Mouse (Mus musculus) forebrain, embryonic 10.5 days (tissue): ENCODE data around the gene Crb3. TPM values are rescaled to one million over a fixed set of nuclear protein-coding genes. Genes with fewer than 3 reads are reported as not detected.

Experiments
- DNase-seq: peaks from one replicate; pipeline ENCODE4 v3.0.0-alpha.2; 2017; ENCODE audit warnings: low spot score; ENCODE audit errors: extremely low spot score
- H3K27ac ChIP-seq: fragments of 300-500 bp; sonication (generic); 2 replicates; pipeline ENCODE4 v1.5.1; 2016; ENCODE audit warnings: mild to moderate bottlenecking
- H3K27me3 ChIP-seq: fragments of 300-500 bp; sonication (generic); 2 replicates; pipeline ENCODE4 v1.6.1; 2016; ENCODE audit warnings: mild to moderate bottlenecking; ENCODE audit not compliant: poor library complexity, severe bottlenecking
- H3K36me3 ChIP-seq: fragments of 300-500 bp; sonication (generic); replicated peaks from 2 replicates; pipeline ENCODE4 v1.6.1; 2016; ENCODE audit warnings: mild to moderate bottlenecking, moderate library complexity
- H3K4me1 ChIP-seq: fragments of 300-500 bp; sonication (generic); 2 replicates; pipeline ENCODE4 v1.6.1; 2016
- H3K4me3 ChIP-seq: fragments of 300-500 bp; sonication (generic); 2 replicates; pipeline ENCODE4 v1.5.1; 2016; ENCODE audit warnings: mild to moderate bottlenecking, moderate library complexity
- H3K9me3 ChIP-seq: fragments of 300-500 bp; sonication (generic); 2 replicates; pipeline ENCODE4 v1.6.1; 2016; ENCODE audit warnings: mild to moderate bottlenecking, moderate library complexity
- WGBS: fragments of 180-500 bp; shearing (Covaris S2); methylation state at CpG from one replicate; pipeline ENCODE4 v1.1.7; 2016; 5-methylcytosine and 5-hydroxymethylcytosine counted together
- polyA plus RNA-seq: library from polyadenylated mRNA; unstranded; fragments of >200 nt; fragmentation: Nextera tagmentation; extraction: Ambion mirVana; gene quantifications from 2 replicates; pipeline ENCODE4 v1.2.1, GENCODE M21; 2016

The Crb3 gene
- 3.6 and 4.0 TPM in 2 replicates for polyA plus RNA-seq

GRCm38 (mm10) chr17:57058891-57059485 is at the start of gene Crb3:
Gene Crb3, plus strand, starts transcription at chr17:57059105.
- peaks cover 47% of the 10 kb centered on the region for H3K27me3 ChIP-seq
- H3K27ac ChIP-seq, result peak within 1 kb of the TSS; percentile 92
- H3K4me3 ChIP-seq, result peak within 1 kb of the TSS; percentile 89
- no peaks in the 10 kb centered on the region for H3K9me3 ChIP-seq
- under 1% methylated on average over 20 of the region's 22 CpGs for WGBS
- H3K36me3 ChIP-seq, result peaks cover 35% of the 10 kb centered on the region
- DNase-seq, result peak; percentile 28
- H3K4me1 ChIP-seq, result peaks cover 46% of the 10 kb centered on the region

GRCm38 (mm10) chr17:57010911-57011235 is 48.0 kb upstream of the Crb3 start:
- Histone ChIP-seq H3K4me1 (peaks cover 25% of the 10 kb centered on the region), H3K9me3 (no peaks in the 10 kb centered on the region), H3K4me3 (peak overlapping the region; percentile 88), H3K27me3 (no peaks in the 10 kb centered on the region), H3K36me3 (peaks cover 36% of the 10 kb centered on the region), H3K27ac (peak overlapping the region; percentile 96)
- 1% methylated on average over 19 of the region's 19 CpGs for WGBS
- no peak for DNase-seq

DNA sequence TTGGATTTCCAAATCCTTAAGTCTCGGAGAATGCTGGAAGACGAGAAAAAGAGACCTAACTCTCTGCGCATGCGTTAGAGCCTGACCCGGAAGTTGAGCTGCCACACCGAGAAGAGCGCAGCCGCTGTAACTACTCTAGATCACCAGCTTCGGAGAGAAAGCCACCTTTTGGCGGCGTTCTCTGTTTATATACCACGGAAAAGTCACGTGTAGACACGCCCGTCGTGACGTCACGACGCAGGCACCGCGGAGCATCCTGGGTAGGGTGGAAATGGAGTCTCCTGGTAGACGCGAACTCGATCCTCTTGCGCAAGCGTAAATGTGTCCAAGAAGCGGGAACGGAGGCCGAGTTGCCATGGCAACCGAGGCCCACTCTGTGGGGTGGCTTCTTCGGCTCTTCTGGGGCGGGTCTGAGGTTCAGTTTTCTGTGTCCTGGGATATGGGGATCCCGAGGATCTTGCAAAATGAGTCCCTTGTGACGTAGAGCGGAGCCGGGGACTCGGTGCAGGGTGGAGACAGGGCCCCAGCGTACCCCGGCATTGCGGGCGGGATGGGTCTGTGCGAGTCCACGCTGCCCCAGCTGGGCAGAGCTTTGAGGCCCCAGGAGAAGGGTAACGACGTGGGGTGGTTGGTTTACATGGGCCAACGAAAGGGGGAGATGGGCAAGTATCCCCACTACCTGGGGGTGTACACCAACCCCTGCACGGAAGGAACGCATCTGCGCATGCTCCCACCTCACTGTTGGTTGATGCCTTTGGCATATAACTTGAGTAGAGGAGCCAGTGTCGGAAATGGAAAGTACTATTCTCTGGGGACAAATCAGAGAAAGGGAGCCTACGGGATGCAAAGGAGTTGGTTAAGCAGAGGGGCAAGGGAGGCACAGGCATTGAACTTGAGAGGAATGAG is 47.4 kb upstream of the Crb3 start, which contains the start of the genes Gtf2f1 and Gm17949:
Gtf2f1 (minus strand) TSS at position 53 of the 906 bp plus-strand sequence.
Gm17949 (plus strand) TSS at position 234 of the 906 bp plus-strand sequence.
- Histone ChIP-seq H3K27me3 (no peaks in the 10 kb centered on the region), H3K27ac (peak within 1 kb of the TSS; percentile 96), H3K4me3 (peak within 1 kb of the TSS; percentile 88), H3K4me1 (peaks cover 25% of the 10 kb centered on the region), H3K9me3 (no peaks in the 10 kb centered on the region), H3K36me3 (peaks cover 30% of the 10 kb centered on the region)
- under 1% methylated on average over 51 of the region's 51 CpGs for WGBS
- DNase-seq, result peak; percentile 99

DNA sequence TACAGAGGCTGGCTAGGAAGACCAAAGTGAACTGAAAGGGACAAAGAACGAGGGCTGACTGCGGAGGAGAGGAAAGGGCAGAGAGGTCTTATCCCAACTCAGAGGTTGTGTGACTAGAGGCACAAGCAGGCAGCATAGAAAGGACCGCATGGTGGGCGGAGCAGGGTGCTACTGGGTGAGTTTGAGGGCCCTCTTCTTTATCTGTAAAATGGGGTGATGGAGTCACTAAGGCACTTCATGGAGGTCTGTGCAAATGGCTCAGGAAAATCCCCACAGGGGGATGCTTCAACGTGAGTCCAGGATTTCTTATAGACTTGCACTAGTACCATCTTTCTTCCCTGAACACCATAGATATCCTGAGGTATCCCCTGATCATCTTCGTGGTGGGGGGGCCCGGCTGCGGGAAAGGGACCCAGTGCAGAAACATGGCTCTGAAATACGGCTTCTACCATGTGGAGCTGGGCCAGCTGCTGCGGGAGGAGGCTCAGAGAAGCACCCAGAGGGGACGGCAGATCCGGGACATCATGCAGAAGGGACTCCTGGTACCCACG is 46.6 kb upstream of the Crb3 start:
- peaks cover 22% of the 10 kb centered on the region for H3K36me3 ChIP-seq
- peak overlapping the region; percentile 88 for H3K4me3 ChIP-seq
- peak overlapping the region; percentile 96 for H3K27ac ChIP-seq
- DNase-seq, result no peak
- H3K4me1 ChIP-seq, result peaks cover 25% of the 10 kb centered on the region
- no peaks in the 10 kb centered on the region for H3K9me3 ChIP-seq
- no peaks in the 10 kb centered on the region for H3K27me3 ChIP-seq
- WGBS, result 75% methylated on average over 13 of the region's 13 CpGs

- no peak overlapping the region for H3K4me3 ChIP-seq
- WGBS, result 85% methylated on average over 2 of the region's 2 CpGs
- no peaks in the 10 kb centered on the region for H3K9me3 ChIP-seq
- H3K36me3 ChIP-seq, result peaks cover 58% of the 10 kb centered on the region
- H3K27me3 ChIP-seq, result no peaks in the 10 kb centered on the region
- no peak for DNase-seq
- H3K27ac ChIP-seq, result no peak overlapping the region
- H3K4me1 ChIP-seq, result no peaks in the 10 kb centered on the region
Observed at GRCm38 (mm10) chr17:57019693-57020092, 39.2 kb upstream of the Crb3 start.

DNA sequence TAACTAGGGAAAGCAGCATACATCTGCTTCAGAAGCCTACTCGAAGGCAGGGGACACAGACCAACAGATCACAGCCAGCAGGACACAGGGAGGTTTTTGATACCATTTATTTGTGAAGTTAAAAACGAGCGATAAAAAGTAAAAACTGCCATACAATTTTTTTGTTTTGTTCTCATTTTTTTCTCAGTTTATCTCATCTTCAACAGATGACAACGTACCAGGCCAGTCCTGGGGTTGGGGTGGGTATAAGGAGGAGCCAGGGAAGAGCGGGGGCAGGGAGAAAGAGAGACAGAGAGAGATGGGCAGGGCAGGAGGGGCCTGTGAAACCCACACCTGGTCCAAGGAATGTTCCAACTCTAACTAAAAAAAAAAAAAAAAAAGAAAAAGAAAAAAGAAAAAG is 37.9 kb upstream of the Crb3 start:
- 93% methylated on average over 5 of the region's 5 CpGs for WGBS
- H3K27me3 ChIP-seq, result no peaks in the 10 kb centered on the region
- no peak for DNase-seq
- H3K27ac ChIP-seq, result no peak overlapping the region
- peaks cover 70% of the 10 kb centered on the region for H3K36me3 ChIP-seq
- no peaks in the 10 kb centered on the region for H3K9me3 ChIP-seq
- H3K4me3 ChIP-seq, result no peak overlapping the region
- no peaks in the 10 kb centered on the region for H3K4me1 ChIP-seq

GRCm38 (mm10) chr17:57027471-57027870 is 31.4 kb upstream of the Crb3 start:
- no peaks in the 10 kb centered on the region for H3K27me3 ChIP-seq
- no peak for DNase-seq
- H3K4me1 ChIP-seq, result peaks cover 21% of the 10 kb centered on the region
- no peak overlapping the region for H3K27ac ChIP-seq
- no peaks in the 10 kb centered on the region for H3K9me3 ChIP-seq
- H3K4me3 ChIP-seq, result no peak overlapping the region
- 92% methylated on average over 4 of the region's 4 CpGs for WGBS
- peaks cover 70% of the 10 kb centered on the region for H3K36me3 ChIP-seq

GRCm38 (mm10) chr17:57029691-57030090 is 29.2 kb upstream of the Crb3 start:
- H3K9me3 ChIP-seq, result no peaks in the 10 kb centered on the region
- no peak for DNase-seq
- H3K4me3 ChIP-seq, result peak overlapping the region; percentile 87
- H3K36me3 ChIP-seq, result peaks cover 48% of the 10 kb centered on the region
- WGBS, result 66% methylated on average over 8 of the region's 8 CpGs
- peaks cover 22% of the 10 kb centered on the region for H3K4me1 ChIP-seq
- H3K27ac ChIP-seq, result peak overlapping the region; percentile 99; the same call in 1 of the 2 replicates
- H3K27me3 ChIP-seq, result no peaks in the 10 kb centered on the region

- H3K9me3 ChIP-seq, result no peaks in the 10 kb centered on the region
- peaks cover 22% of the 10 kb centered on the region for H3K4me1 ChIP-seq
- H3K4me3 ChIP-seq, result peak within 1 kb of the TSS; percentile 87
- H3K27me3 ChIP-seq, result no peaks in the 10 kb centered on the region
- under 1% methylated on average over 89 of the region's 99 CpGs for WGBS
- peaks cover 34% of the 10 kb centered on the region for H3K36me3 ChIP-seq
- H3K27ac ChIP-seq, result peak within 1 kb of the TSS; percentile 99
- DNase-seq, result peak; percentile 50
Observed at GRCm38 (mm10) chr17:57030931-57031660, 27.8 kb upstream of the Crb3 start, which contains the start of gene Khsrp. Gene Khsrp, minus strand, starts transcription at chr17:57031522.

DNA sequence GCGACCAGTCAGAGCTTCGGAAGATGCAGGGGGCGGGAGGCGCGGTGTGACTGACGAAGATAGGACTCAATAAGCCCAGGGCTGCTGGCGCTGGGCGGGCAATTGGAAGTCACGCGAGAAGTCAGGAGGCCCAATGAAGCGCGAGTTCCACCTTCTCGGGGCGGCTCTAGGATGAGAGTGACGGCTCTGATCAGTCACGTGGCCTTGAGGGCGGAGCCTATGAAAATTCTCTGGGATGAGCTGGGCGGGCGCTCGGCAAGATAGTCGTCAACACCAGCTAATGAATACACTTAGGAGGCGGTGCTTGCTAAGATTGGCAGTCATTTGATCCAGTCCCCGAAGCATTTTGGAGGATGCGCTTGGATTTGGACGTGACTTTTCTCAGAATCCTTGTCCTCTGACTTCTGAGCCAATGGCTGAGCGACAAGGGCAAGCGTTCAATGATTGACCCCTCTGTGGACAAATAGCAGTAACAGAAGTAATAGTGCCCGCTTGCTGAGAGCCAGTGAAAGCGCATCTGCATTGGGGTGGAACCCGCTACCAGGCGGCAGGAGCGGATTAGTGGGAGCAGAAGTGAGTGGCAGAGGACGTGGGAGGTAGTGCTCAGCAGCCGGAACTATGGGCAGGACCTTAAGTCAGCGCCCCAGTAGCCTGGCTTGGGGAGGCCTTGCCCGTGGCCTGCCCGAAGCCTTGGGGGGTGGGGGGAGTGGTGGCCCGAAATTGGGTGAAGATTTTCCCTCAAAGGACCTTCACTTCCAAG is 27.1 kb upstream of the Crb3 start:
- H3K9me3 ChIP-seq, result no peaks in the 10 kb centered on the region
- H3K27me3 ChIP-seq, result peaks cover 3% of the 10 kb centered on the region; the same call in 1 of the 2 replicates
- under 1% methylated on average over 38 of the region's 38 CpGs for WGBS
- H3K36me3 ChIP-seq, result peaks cover 27% of the 10 kb centered on the region
- peak; percentile 100 for DNase-seq
- H3K27ac ChIP-seq, result peak overlapping the region; percentile 99
- H3K4me3 ChIP-seq, result peak overlapping the region; percentile 87
- H3K4me1 ChIP-seq, result peaks cover 22% of the 10 kb centered on the region

DNA sequence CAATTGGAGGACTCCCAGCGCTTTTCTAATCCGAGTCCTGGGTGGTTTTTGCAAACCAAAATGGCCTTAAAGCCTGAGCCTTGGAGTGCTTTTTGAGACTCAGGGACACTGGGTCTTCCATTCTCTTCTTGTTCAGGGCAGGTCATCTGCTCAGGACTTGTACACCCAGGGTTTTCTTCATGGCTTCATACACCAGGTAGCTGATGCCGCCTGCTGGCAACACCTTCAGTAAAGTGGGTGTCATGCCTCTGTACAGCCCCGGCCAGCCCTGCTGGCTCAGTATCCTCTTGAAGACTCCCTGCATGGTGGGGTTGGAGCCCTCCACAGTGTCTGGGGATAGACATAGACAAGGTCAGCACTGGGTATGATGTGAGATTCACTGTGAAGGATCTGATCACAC is 26.1 kb upstream of the Crb3 start:
- peaks cover 16% of the 10 kb centered on the region for H3K36me3 ChIP-seq
- peaks cover 22% of the 10 kb centered on the region for H3K4me1 ChIP-seq
- peak overlapping the region; percentile 87 for H3K4me3 ChIP-seq
- WGBS, result 86% methylated on average over 4 of the region's 4 CpGs
- DNase-seq, result no peak
- H3K27ac ChIP-seq, result peak overlapping the region; percentile 99
- H3K27me3 ChIP-seq, result peaks cover 13% of the 10 kb centered on the region
- no peaks in the 10 kb centered on the region for H3K9me3 ChIP-seq

DNA sequence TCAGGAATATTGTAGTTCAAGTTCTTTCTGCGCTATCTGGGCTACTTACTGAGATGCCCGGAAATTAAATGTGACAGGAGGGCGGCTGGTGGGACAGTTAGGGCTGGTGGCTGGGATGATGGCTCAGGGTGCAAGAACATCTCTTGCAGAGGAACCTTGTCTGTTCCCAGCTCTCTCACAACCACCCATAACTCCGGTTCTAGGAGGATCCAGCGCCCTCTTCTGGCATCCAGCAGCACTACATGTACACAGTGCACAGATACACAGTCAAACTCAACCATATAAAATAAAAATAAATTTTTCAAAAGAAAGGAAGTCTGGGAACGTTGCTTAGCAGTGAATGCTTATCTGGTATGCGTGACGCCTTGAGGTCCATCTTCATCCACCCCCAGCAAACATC is 19.9 kb upstream of the Crb3 start:
- no peaks in the 10 kb centered on the region for H3K4me1 ChIP-seq
- 38% methylated on average over 8 of the region's 8 CpGs for WGBS
- no peaks in the 10 kb centered on the region for H3K36me3 ChIP-seq
- no peaks in the 10 kb centered on the region for H3K9me3 ChIP-seq
- DNase-seq, result no peak
- peaks cover 25% of the 10 kb centered on the region for H3K27me3 ChIP-seq
- H3K4me3 ChIP-seq, result no peak overlapping the region
- no peak overlapping the region for H3K27ac ChIP-seq
